In genomic region chr13:16021181-16021580, GRCm38 (mm10) we compare ENCODE assay signal across 17 mouse cellular contexts. TPM values are rescaled to one million over a fixed set of nuclear protein-coding genes. Genes with fewer than 3 reads are reported as not detected.
A peak's percentile ranks its signal among the peaks of the same experiment; 100 is the strongest.
DNase-seq lines count a peak whose midpoint lies in the region; ATAC-seq lines count a peak whose summit lies in the region.
"Had no signal": no experiment of that assay in that cellular context is flagged by ENCODE, and none has a peak within 500 bp of the region (broad histone marks: within the 10 kb centered on the region; RNA-seq: fewer than 3 reads in every experiment).

No protein-coding gene starts in this region.

- peak overlapping the region; percentile 3; the same call in 1 of the 2 replicates for H3K9ac ChIP-seq in heart, embryonic 14.5 days (ENCODE audit: low read length)
- no peak overlapping the region for H3K9ac ChIP-seq in limb, embryonic 12.5 days (replicated peaks)
- peak overlapping the region; percentile 9; the same call in 1 of the 2 replicates for H3K9ac ChIP-seq in embryonic facial prominence, embryonic 14.5 days (ENCODE audit: low read depth, low read length)
- no peak overlapping the region for H3K9ac ChIP-seq in limb, embryonic 15.5 days
- H3K9ac ChIP-seq: hindbrain, embryonic 15.5 days; liver, embryonic 14.5 days; midbrain, embryonic 15.5 days; neural tube, embryonic 12.5 days had no signal

- H3K36me3 ChIP-seq in heart, embryonic 14.5 days (ENCODE audit: control insufficient read depth, insufficient read depth, low read length), result 0 out of 2 replicates have a peak, but pooled peaks cover 3% of the 10 kb centered on the region
- no peaks in the 10 kb centered on the region for H3K36me3 ChIP-seq in limb, embryonic 12.5 days
- no peaks in the 10 kb centered on the region for H3K36me3 ChIP-seq in limb, embryonic 10.5 days
- no peaks in the 10 kb centered on the region for H3K36me3 ChIP-seq in embryonic facial prominence, embryonic 14.5 days (ENCODE audit: control insufficient read depth, insufficient read depth, low read length)
- H3K36me3 ChIP-seq in limb, embryonic 15.5 days, result no peaks in the 10 kb centered on the region
- H3K36me3 ChIP-seq: hindbrain, embryonic 15.5 days; midbrain, embryonic 15.5 days; neural tube, embryonic 12.5 days had no signal

- H3K4me2 ChIP-seq in heart, embryonic 14.5 days (ENCODE audit: low read length), result peak overlapping the region; percentile 84
- H3K4me2 ChIP-seq in limb, embryonic 12.5 days, result peak overlapping the region; percentile 32
- H3K4me2 ChIP-seq in embryonic facial prominence, embryonic 14.5 days (ENCODE audit: low read depth, low read length), result peak overlapping the region; percentile 37
- peak overlapping the region; percentile 15; the same call in 1 of the 2 replicates for H3K4me2 ChIP-seq in limb, embryonic 15.5 days
- H3K4me2 ChIP-seq: midbrain, embryonic 15.5 days; neural tube, embryonic 12.5 days had no signal

- ATAC-seq in heart, embryonic 14.5 days (ENCODE audit: insufficient number of reproducible peaks, insufficient read depth, low FRiP score, low read depth), result no peak
- no peak for ATAC-seq in limb, embryonic 12.5 days (ENCODE audit: insufficient number of reproducible peaks, insufficient read depth, low FRiP score, low TSS enrichment, low read depth)
- ATAC-seq in embryonic facial prominence, embryonic 14.5 days (ENCODE audit: low read depth), result no peak
- ATAC-seq in limb, embryonic 15.5 days (ENCODE audit: insufficient number of reproducible peaks, low FRiP score, low TSS enrichment, low read depth), result no peak
- ATAC-seq: midbrain, embryonic 15.5 days; Patski had no signal

- H3K4me1 ChIP-seq in heart, embryonic 14.5 days (ENCODE audit: control insufficient read depth in 2 of 2, insufficient read depth in 2 of 2, low read length in 2 of 2), result peaks cover 11 to 13% of the 10 kb centered on the region in 2 experiments; a peak in 3 of 4 replicates
- peaks cover 34% of the 10 kb centered on the region for H3K4me1 ChIP-seq in limb, embryonic 12.5 days (replicated peaks)
- peaks cover 23% of the 10 kb centered on the region for H3K4me1 ChIP-seq in limb, embryonic 10.5 days
- 0 out of 2 replicates have a peak, but pooled peaks cover 3% of the 10 kb centered on the region for H3K4me1 ChIP-seq in embryonic facial prominence, embryonic 14.5 days (ENCODE audit: control insufficient read depth, insufficient read depth, low read length)
- H3K4me1 ChIP-seq in limb, embryonic 15.5 days, result peaks cover 21% of the 10 kb centered on the region

- no peaks in the 10 kb centered on the region for H3K27me3 ChIP-seq in heart, embryonic 14.5 days (ENCODE audit: control insufficient read depth, insufficient read depth, low read length)
- H3K27me3 ChIP-seq in limb, embryonic 12.5 days, result peaks cover 20% of the 10 kb centered on the region
- peaks cover 32% of the 10 kb centered on the region for H3K27me3 ChIP-seq in limb, embryonic 10.5 days (ENCODE audit: low read depth, poor library complexity, severe bottlenecking)
- no peaks in the 10 kb centered on the region for H3K27me3 ChIP-seq in embryonic facial prominence, embryonic 14.5 days (replicated peaks; ENCODE audit: control insufficient read depth, insufficient read depth, low read length)
- 0 out of 2 replicates have a peak, but pooled peaks cover 1% of the 10 kb centered on the region for H3K27me3 ChIP-seq in limb, embryonic 15.5 days
- H3K27me3 ChIP-seq: Patski had no signal

- WGBS in heart, embryonic 14.5 days, result 38% methylated on average over 6 of the region's 6 CpGs
- WGBS in limb, embryonic 12.5 days, result 62% methylated on average over 6 of the region's 6 CpGs
- 65% methylated on average over 6 of the region's 6 CpGs for WGBS in limb, embryonic 10.5 days
- WGBS in embryonic facial prominence, embryonic 14.5 days, result 60% methylated on average over 6 of the region's 6 CpGs
- 61% methylated on average over 6 of the region's 6 CpGs for WGBS in limb, embryonic 15.5 days

- peak overlapping the region; percentile 9 to 11; a peak in 2 of 4 replicates for H3K4me3 ChIP-seq in heart, embryonic 14.5 days (ENCODE audit: control insufficient read depth in 1 of 2, insufficient read depth in 1 of 2, low read depth in 1 of 2, low read length in 2 of 2)
- no peak overlapping the region for H3K4me3 ChIP-seq in limb, embryonic 12.5 days (replicated peaks)
- H3K4me3 ChIP-seq in limb, embryonic 10.5 days, result no peak overlapping the region
- H3K4me3 ChIP-seq in embryonic facial prominence, embryonic 14.5 days (ENCODE audit: low read depth, low read length), result peak overlapping the region; percentile 53
- H3K4me3 ChIP-seq in limb, embryonic 15.5 days, result no peak overlapping the region
- H3K4me3 ChIP-seq: erythroblast, embryonic 14.5 days; hindbrain, embryonic 15.5 days; megakaryocyte, embryonic 14.5 days; midbrain, embryonic 15.5 days; neural tube, embryonic 12.5 days had no signal

- no peaks in the 10 kb centered on the region for H3K9me3 ChIP-seq in heart, embryonic 14.5 days (ENCODE audit: control insufficient read depth, low read length)
- no peaks in the 10 kb centered on the region for H3K9me3 ChIP-seq in limb, embryonic 12.5 days
- H3K9me3 ChIP-seq in limb, embryonic 10.5 days (replicated peaks), result no peaks in the 10 kb centered on the region
- H3K9me3 ChIP-seq in embryonic facial prominence, embryonic 14.5 days (ENCODE audit: control insufficient read depth, low read length), result no peaks in the 10 kb centered on the region
- no peaks in the 10 kb centered on the region for H3K9me3 ChIP-seq in limb, embryonic 15.5 days
- H3K9me3 ChIP-seq: hindbrain, embryonic 15.5 days; megakaryocyte, embryonic 14.5 days; midbrain, embryonic 15.5 days; neural tube, embryonic 12.5 days had no signal

- no peak for DNase-seq in heart, adult 8-10 months (ENCODE audit: low spot score)
- DNase-seq in limb, embryonic 10.5 days (ENCODE audit: low spot score), result no peak
- DNase-seq in embryonic facial prominence, embryonic 14.5 days (ENCODE audit: low spot score), result no peak
- DNase-seq in urinary bladder, adult 18-20 months (ENCODE audit: low spot score in 2 of 2), result no peak
- DNase-seq: kidney, adult 11 months; layer of hippocampus, adult 9-11 months had no signal

- H3K27ac ChIP-seq in heart, embryonic 14.5 days (replicated peaks in 1 of 2; ENCODE audit: control insufficient read depth in 1 of 2, insufficient read depth in 1 of 2, low read depth in 2 of 2, low read length in 2 of 2), result peak overlapping the region; percentile 25 to 47
- peak overlapping the region; percentile 53 for H3K27ac ChIP-seq in limb, embryonic 12.5 days
- H3K27ac ChIP-seq in limb, embryonic 10.5 days, result no peak overlapping the region
- no peak overlapping the region for H3K27ac ChIP-seq in embryonic facial prominence, embryonic 14.5 days (replicated peaks; ENCODE audit: low read depth, low read length)
- peak overlapping the region; percentile 39; the same call in 1 of the 2 replicates for H3K27ac ChIP-seq in limb, embryonic 15.5 days
- H3K27ac ChIP-seq: hindbrain, embryonic 15.5 days; liver, embryonic 14.5 days; midbrain, embryonic 15.5 days; neural tube, embryonic 12.5 days had no signal

RNA-seq across cellular contexts. Expression of gene Inhba, which starts 9.5 kb away (rescaled TPM):
- 11.0 and 14.6 TPM in 2 replicates for polyA plus RNA-seq in heart, embryonic 14.5 days (2014; fragmentation: Nextera tagmentation; extraction: Ambion mirVana)
- 1 to 10 TPM; 1.4 to 2.8 (median 2.3) TPM for total RNA-seq in heart, adult 8-10 months (2022)
- polyA plus RNA-seq in limb, embryonic 12.5 days (2016; fragmentation: Nextera tagmentation; extraction: Ambion mirVana), result 9.0 and 10.0 TPM in 2 replicates
- 0.14 and 0.44 TPM in 2 replicates for polyA plus RNA-seq in limb, embryonic 10.5 days (2016; fragmentation: Nextera tagmentation; extraction: Ambion mirVana)
- polyA plus RNA-seq in embryonic facial prominence, embryonic 14.5 days (2014; fragmentation: Nextera tagmentation; extraction: Ambion mirVana), result 9.5 and 13.4 TPM in 2 replicates
- polyA plus RNA-seq in limb, embryonic 15.5 days (2015; fragmentation: Nextera tagmentation; extraction: Ambion mirVana), result 17.2 and 23.2 TPM in 2 replicates
- polyA plus RNA-seq: activated CD4-positive, CD25-positive, alpha-beta regulatory T cell, adult 4 months; erythroblast, embryonic 14.5 days had no signal

Comparison
In these comparisons a context has a peak if more than half of its experiments do, and no peak if none do; other contexts are left out.
1. H3K27ac ChIP-seq: peak in heart, embryonic 14.5 days (2 of 2), limb, embryonic 12.5 days (single experiment) and limb, embryonic 15.5 days (single experiment); none in limb, embryonic 10.5 days (single experiment) and embryonic facial prominence, embryonic 14.5 days (single experiment).
2. H3K4me2 ChIP-seq: peak in every context shown above with its lines; median percentile 84 in heart, embryonic 14.5 days; 37 in embryonic facial prominence, embryonic 14.5 days; 32 in limb, embryonic 12.5 days; 15 in limb, embryonic 15.5 days.
3. H3K4me3 ChIP-seq: peak in heart, embryonic 14.5 days (2 of 2) and embryonic facial prominence, embryonic 14.5 days (single experiment); none in limb, embryonic 12.5 days (single experiment), limb, embryonic 10.5 days (single experiment) and limb, embryonic 15.5 days (single experiment).
4. H3K9ac ChIP-seq: peak in heart, embryonic 14.5 days (single experiment) and embryonic facial prominence, embryonic 14.5 days (single experiment); none in limb, embryonic 12.5 days (single experiment) and limb, embryonic 15.5 days (single experiment).